Mouse (Mus musculus): ENCODE measurements around the gene Gm42906.

DNA sequence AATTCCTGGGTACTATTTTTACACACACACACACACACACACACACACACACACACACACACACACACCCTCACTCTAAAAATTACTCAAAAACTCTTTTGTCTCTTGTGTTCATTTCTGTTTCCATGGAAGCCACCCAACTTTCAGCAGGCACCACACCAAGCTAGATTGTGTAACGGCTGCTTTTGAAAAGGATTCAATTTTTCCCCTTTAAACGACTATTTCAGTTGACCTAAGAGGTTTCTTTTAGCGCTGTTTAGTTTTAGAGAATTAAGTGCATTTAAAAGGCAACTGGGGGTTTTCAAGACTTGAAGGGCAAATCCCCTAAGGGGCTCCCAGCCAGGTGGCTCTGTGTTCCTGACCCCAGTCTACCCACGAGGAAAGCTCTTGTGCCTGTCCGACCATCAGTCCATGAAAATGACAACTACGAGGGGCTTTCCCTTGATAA, 317.5 kb downstream of the Gm42906 start:
- TF ChIP-seq GATA1 (IDR thresholded peaks at IDR 0.05; ENCODE audit: low read length) (no peak), TAL1 (IDR thresholded peaks at IDR 0.05; ENCODE audit: low read length) (no peak)
